Mouse (Mus musculus) left cerebral cortex, postnatal 25 days (tissue): ENCODE measurements around the gene Gm14851. TPM values are rescaled to one million over a fixed set of nuclear protein-coding genes. Genes with fewer than 3 reads are reported as not detected.
"Not testable (repeated sequence)": the region's sequence is repeated elsewhere in the genome, so short reads cannot be mapped to it uniquely, and the experiment has no call there.

Experiments used
- DNase-seq, 2 experiments: peaks; one replicate each; pipeline ENCODE4 v3.0.0; 2022; ENCODE audit warnings: low spot score in 2 of 2, mixed read lengths in 1 of 2
- intact Hi-C: fragments of 180-260 bp; cut with DNase I; formaldehyde crosslinking; loops from one replicate; pipeline ENCODE4 v1.15.1; 2025
- total RNA-seq, 2 experiments: library from RNA; stranded (reverse); gene quantifications; 2 replicates each; pipeline ENCODE4 v1.2.3; 2021

Gm14851 gene
- total RNA-seq = not detected

DNA sequence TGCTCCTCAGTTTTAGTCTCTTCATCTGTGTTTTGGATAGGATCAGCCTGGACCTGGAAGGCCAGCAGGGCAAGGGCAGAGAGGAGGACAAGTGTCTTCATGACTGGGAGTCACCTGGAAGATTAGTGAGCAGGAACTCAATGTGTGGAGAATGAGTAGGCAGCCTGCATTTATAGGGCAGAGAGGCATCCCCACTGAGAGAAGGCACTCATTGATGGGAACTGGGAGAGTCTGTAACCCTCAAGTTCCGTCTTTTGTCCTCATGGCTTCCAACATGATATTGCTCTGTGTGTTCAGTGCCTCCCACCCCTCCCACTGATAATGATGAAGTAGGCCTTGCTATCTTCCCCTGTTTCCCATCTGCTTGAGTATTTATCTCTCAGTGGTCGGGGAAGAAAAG lies at the start of gene Gm14851:
Gene Gm14851, minus strand, starts transcription at position 101 of the 400 bp plus-strand sequence.
- DNase-seq, intact Hi-C loops: not testable (repeated sequence)

DNA sequence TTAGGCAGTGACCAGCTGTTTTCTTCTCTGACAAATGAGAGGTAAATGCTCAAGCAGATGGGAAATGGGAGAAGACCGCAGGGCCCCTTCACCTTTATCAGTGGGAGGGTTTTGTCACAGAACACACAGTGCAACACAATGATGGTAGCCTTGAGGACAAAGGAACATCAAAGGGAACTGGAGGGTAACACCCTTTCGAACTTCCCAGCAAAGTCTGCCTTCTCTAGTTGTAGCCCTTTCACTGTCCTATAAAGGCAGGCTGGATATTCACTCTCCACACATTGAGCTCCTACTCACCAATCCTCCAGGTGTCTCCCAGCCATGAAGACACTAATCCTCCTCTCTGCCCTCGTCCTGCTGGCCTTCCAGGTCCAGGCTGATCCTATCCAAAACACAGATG lies 38.5 kb upstream of the Gm14851 start, which contains the start of gene Defa30:
Gene Defa30, plus strand, starts transcription at position 301 of the 400 bp plus-strand sequence.
- intact Hi-C loops, DNase-seq: not testable (repeated sequence)

DNA sequence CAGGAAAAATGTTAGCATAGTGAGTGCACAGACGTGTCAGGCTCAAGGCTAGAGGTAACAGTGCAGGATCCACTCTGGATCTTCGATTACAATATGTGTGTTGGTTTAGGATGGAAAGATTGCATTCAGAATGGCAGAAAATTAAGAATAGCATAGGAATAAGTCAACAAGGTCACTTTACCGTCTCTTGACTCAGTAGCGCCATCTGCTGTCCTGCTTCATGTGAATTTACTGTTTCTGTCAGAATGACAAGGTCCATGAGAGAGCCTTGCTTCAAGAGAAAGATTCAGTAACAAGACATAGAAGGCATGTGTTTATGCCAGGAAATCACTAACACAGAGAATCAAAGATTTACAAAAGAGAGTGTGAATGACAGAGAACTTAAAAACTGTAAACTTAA lies 2.7 kb downstream of the Gm14851 start:
- intact Hi-C loops = no loop called here
- DNase-seq = no peak

DNA sequence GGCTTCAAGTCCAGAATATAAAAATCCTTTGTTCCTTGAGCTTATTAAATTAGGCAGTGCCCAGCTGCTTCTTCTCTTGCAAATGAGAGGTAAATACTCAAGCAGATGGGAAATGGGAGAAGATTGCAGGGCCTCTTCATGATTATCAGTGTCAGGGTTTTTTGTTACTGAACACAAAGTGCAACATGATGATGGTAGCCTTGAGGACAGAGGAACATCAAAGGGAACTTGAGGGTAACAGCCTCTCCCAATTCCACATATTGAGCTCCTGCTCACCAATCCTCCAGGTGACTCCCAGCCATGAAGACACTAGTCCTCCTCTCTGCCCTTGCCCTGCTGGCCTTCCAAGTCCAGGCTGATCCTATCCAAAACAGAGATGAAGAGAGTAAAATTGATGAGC lies 11.7 kb downstream of the Gm14851 start, which contains the start of gene Defa25:
Gene Defa25, plus strand, starts transcription at position 301 of the 400 bp plus-strand sequence.
- DNase-seq, intact Hi-C loops: not testable (repeated sequence)

DNA sequence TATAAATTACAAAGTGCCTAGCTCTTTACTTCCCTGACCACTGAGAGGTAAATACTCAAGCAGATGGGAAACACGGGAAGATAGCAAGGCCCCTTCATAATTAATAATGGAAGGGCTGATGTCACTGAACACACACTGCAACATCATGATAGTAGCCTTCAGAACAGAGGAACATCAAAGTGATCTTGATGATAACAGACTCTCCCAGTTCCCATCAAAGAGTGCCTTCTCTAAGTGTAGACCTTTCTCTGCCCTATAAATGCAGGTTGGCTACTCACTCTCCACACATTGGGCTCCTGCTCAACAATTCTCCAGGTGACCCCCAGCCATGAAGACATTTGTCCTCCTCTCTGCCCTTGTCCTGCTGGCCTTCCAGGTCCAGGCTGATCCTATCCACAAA lies 31.1 kb downstream of the Gm14851 start, which contains the start of gene Defa35:
Gene Defa35, plus strand, starts transcription at position 301 of the 400 bp plus-strand sequence.
- intact Hi-C loops, DNase-seq: not testable (repeated sequence)

DNA sequence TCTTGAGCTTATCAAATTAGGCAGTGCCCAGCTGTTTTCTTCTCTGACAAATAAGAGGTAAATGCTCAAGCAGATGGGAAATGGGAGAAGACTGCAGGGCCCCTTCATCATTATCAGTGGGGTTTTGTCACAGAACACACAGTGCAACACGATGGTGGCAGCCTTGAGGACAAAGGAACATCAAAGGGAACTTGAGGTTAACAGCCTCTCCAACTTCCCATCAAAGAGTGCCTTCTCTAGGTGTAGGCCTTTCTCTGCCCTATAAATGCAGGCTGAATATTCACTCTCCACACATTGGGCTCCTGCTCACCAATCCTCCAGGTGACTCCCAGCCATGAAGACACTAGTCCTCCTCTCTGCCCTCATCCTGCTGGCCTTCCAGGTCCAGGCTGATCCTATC lies 41.1 kb downstream of the Gm14851 start, which contains the start of gene Defa23:
Gene Defa23, plus strand, starts transcription at position 301 of the 400 bp plus-strand sequence.
- intact Hi-C loops, DNase-seq: not testable (repeated sequence)

Other genes starting within 250 kb of the Gm14851 start
- gene Defb33, start 203.4 kb downstream of the Gm14851 start, total RNA-seq = not detected
- not detected for gene Gm15056, start 193.4 kb downstream of the Gm14851 start, total RNA-seq
- gene Gm6040, start 174.0 kb downstream of the Gm14851 start, total RNA-seq = not detected
- not detected for gene AY761185, start 151.3 kb downstream of the Gm14851 start, total RNA-seq
- not detected for gene Defa21, start 70.5 kb downstream of the Gm14851 start, total RNA-seq
- not detected for gene Defa23, start 41.0 kb downstream of the Gm14851 start, total RNA-seq
- gene Defa35, start 31.0 kb downstream of the Gm14851 start, total RNA-seq = not detected
- not detected for gene Defa25, start 11.6 kb downstream of the Gm14851 start, total RNA-seq
- not detected for gene Defa30, start 38.6 kb upstream of the Gm14851 start, total RNA-seq
- gene Defa22, start 66.2 kb upstream of the Gm14851 start, total RNA-seq = not detected
- not detected for gene Defa31, start 95.6 kb upstream of the Gm14851 start, total RNA-seq
- gene Gm15293, start 105.5 kb upstream of the Gm14851 start, total RNA-seq = not detected
- gene Gm15292, start 153.7 kb upstream of the Gm14851 start, total RNA-seq = not detected
- gene Defa27, start 219.5 kb upstream of the Gm14851 start, total RNA-seq = not detected
- not detected for gene Defa29, start 231.0 kb upstream of the Gm14851 start, total RNA-seq